Mouse (Mus musculus) myocyte (in vitro differentiated cells): ENCODE measurements around the gene Syt2.

Experiments
- CEBPB ChIP-seq: IDR thresholded peaks from 2 replicates; pipeline ENCODE4 v1.6.1; 2011; ENCODE audit warnings: mild to moderate bottlenecking, moderate library complexity; ENCODE audit not compliant: poor library complexity, insufficient read depth, severe bottlenecking
- E2F4 ChIP-seq: IDR thresholded peaks from one replicate; pipeline ENCODE4 v1.6.1; 2011; ENCODE audit warnings: mild to moderate bottlenecking, control low read depth, moderate library complexity; ENCODE audit not compliant: insufficient read depth
- MAX ChIP-seq: IDR thresholded peaks from one replicate; pipeline ENCODE4 v1.6.1; 2011; ENCODE audit warnings: low read depth, mild to moderate bottlenecking, control low read depth
- MYOD1 ChIP-seq, 3 experiments: IDR thresholded peaks; one replicate each; pipeline ENCODE4 v1.6.1; 2011; ENCODE audit warnings: control low read depth in 2 of 3, low read depth in 2 of 3, mild to moderate bottlenecking in 2 of 3, moderate library complexity in 1 of 3; ENCODE audit not compliant: insufficient read length in 2 of 3, control insufficient read depth in 1 of 3
- POLR2A ChIP-seq: IDR thresholded peaks from one replicate; pipeline ENCODE4 v1.6.1; 2011; ENCODE audit warnings: low read depth, mild to moderate bottlenecking, control low read depth, moderate library complexity; ENCODE audit not compliant: insufficient read length
- REST ChIP-seq: IDR thresholded peaks from one replicate; pipeline ENCODE4 v1.6.1; 2011; ENCODE audit warnings: mild to moderate bottlenecking, control low read depth, moderate library complexity; ENCODE audit not compliant: insufficient read depth, insufficient read length
- SRF ChIP-seq: IDR thresholded peaks from one replicate; pipeline ENCODE4 v1.6.1; 2011; ENCODE audit warnings: low read depth; ENCODE audit not compliant: control insufficient read depth, insufficient read length
- TCF12 ChIP-seq: IDR thresholded peaks from one replicate; pipeline ENCODE4 v1.6.1; 2011; ENCODE audit warnings: mild to moderate bottlenecking, control low read depth; ENCODE audit not compliant: poor library complexity, insufficient read depth, severe bottlenecking
- TCF3 ChIP-seq: IDR thresholded peaks from one replicate; pipeline ENCODE4 v1.6.1; 2011; ENCODE audit warnings: low read depth, control low read depth; ENCODE audit not compliant: insufficient read length
- USF1 ChIP-seq: IDR thresholded peaks from one replicate; pipeline ENCODE4 v1.6.1; 2011; ENCODE audit warnings: low read depth, mild to moderate bottlenecking, control low read depth, moderate library complexity

GRCm38 (mm10) chr1:134629455-134629854, 17.0 kb upstream of the Syt2 start:
- TF ChIP-seq MAX (no peak), SRF (no peak), TCF3 (no peak), TCF12 (no peak), MYOD1 (IDR thresholded peaks at IDR 0.05; ENCODE audit: control insufficient read depth in 1 of 3, insufficient read length in 2 of 3, low read depth in 2 of 3) (no peak), REST (no peak), POLR2A (no peak), E2F4 (no peak), CEBPB (no peak), USF1 (no peak)
